Mouse (Mus musculus): ENCODE measurements at regions not wholly inside any gene's neighbourhood (a gene's known extent, or its start where the extent isn't known, plus 50 kb on each side); places are given as distances from the start of the nearest gene placed in this dataset.

- DNase-seq (ENCODE audit: low read depth, low spot score), result no peak
Measured at GRCm38 (mm10) chr13:37503449-37503848, 158.4 kb downstream of the Ly86 start.

DNA sequence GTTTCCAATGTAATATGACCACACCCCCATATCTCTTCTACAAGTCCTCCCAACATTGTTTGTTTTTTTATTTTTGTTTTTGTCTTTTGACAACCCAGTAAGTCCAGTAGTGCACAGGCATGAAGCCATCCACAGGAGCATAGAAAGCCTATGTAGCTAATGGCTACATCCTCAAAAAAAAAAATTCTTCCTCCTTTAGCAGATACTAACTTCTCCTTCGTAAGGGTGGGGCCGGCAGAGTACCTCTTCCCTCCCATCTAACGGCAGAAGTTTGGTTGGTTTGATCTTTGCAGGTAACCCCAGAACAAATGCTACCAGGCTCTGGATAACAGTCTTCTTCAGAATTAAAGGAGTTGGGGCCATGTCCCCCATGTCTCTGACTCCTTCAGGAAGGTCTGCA lies 158.9 kb downstream of the Ly86 start:
- DNase-seq (ENCODE audit: low read depth, low spot score), result no peak

DNA sequence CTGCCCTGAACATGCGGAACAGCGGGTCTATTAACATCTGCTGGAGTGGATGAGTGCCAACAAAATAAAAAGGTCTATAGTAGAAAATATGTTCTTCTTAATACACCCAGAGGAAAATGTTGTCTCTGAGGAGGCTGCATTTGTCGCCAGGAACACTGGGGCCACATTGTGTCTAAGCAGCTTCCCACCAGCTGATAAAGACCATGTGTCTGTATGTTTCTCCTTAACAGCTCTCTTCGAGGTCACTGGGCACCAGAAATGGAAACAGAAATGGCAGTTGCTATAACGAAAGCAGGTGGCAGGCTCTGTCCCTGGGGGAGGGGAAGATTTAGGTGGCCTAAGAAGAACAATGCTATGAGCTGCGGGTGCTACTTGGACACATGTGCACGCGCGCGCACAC lies 159.4 kb downstream of the Ly86 start:
- no peak for DNase-seq (ENCODE audit: low read depth, low spot score)

DNA sequence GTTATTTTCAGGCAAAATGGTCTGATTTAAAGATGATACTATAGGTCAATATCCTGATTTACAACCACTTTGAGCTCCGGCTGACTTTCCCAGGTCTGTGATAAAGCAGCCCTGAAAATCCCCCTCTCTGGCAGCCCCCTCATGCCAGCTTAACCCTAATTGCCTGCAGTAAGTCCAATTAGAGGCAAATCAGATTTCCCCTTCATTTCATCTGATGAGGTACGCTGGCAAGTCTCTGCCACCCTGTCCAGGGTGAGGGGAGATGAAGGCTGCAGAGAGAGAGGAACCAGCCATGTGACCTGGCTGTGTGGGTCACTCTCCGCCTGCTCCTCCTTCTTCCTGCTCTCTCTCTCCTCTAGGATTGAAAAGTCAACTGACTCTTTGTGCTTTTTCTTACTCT lies 160.6 kb downstream of the Ly86 start:
- DNase-seq (ENCODE audit: low read depth, low spot score), result no peak

- DNase-seq (ENCODE audit: low read depth, low spot score), result no peak
Measured at GRCm38 (mm10) chr13:37506046-37506445, 161.0 kb downstream of the Ly86 start.

DNA sequence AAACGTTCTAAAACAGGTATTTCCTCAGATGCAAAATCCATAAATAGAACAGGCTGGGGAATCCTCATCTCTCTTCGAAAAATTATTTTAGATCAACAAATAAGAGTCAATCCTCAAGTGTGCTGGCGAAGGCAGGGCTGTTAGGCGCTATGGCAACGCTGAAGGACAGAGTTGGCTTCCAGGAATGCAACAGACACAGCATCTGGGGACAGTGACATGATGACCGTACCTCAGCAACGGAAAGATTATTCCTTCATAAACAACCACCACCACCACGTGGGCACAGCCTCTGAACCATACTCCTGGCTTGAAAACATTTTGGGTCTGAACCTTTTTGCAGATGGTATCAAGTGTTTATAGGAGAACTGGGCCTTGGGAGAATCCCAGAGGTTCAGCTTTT lies 161.7 kb downstream of the Ly86 start:
- no peak for DNase-seq (ENCODE audit: low read depth, low spot score)

DNA sequence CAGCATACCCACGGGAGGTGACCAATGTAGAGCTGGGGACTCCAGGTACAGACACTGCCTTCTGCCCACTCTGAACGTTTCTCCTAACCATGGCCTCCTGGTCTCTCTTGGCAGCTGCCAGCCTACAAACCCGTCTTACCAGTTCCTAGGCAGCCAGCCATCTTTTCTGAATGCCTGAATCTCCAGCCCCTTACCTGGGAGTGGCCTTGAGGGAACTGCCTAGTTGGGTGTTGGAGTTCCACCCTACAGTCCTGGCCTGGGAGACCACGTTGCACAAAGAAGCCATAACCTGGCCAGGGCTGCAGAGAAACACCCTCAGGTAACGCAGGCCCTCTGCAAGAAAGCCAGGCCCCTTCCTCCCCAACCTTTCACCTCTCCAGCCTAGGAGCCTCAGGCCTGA lies 162.1 kb downstream of the Ly86 start:
- DNase-seq (ENCODE audit: low read depth, low spot score), result no peak

- DNase-seq (ENCODE audit: low read depth, low spot score), result no peak
Measured at GRCm38 (mm10) chr13:37508385-37509351, 163.7 kb downstream of the Ly86 start.

GRCm38 (mm10) chr13:37509352-37509851 lies 164.4 kb downstream of the Ly86 start:
- DNase-seq (ENCODE audit: low read depth, low spot score), result peak; percentile 65

- no peak for DNase-seq (ENCODE audit: low read depth, low spot score)
Measured at GRCm38 (mm10) chr13:37510511-37510910, 165.5 kb downstream of the Ly86 start.

GRCm38 (mm10) chr13:37511006-37511405 lies 166.0 kb downstream of the Ly86 start:
- DNase-seq (ENCODE audit: low read depth, low spot score), result no peak

GRCm38 (mm10) chr13:37511406-37511805 lies 166.4 kb downstream of the Ly86 start:
- DNase-seq (ENCODE audit: low read depth, low spot score), result no peak

DNA sequence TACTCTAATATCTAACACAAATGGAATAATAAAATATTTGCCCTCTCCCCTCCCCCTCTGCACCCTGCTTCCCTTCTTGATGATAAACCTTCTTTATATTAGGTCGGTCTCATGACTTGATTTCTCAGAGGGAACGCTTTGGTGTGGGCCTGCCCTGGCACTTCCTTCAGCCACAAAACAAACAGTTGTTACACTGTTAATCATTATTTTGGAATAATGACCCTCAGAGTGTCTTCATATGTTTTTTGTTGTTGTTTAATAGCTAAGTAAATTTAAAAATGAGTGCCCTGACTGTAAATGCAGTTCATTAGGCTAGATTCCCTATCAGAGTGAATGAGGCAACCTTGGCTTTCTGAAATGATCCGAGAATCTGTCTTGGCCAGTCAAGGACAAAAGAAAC lies 167.8 kb downstream of the Ly86 start:
- no peak for DNase-seq (ENCODE audit: low read depth, low spot score)

- no peak for DNase-seq (ENCODE audit: low read depth, low spot score)
Measured at GRCm38 (mm10) chr13:37513206-37513904, 168.3 kb downstream of the Ly86 start.

DNA sequence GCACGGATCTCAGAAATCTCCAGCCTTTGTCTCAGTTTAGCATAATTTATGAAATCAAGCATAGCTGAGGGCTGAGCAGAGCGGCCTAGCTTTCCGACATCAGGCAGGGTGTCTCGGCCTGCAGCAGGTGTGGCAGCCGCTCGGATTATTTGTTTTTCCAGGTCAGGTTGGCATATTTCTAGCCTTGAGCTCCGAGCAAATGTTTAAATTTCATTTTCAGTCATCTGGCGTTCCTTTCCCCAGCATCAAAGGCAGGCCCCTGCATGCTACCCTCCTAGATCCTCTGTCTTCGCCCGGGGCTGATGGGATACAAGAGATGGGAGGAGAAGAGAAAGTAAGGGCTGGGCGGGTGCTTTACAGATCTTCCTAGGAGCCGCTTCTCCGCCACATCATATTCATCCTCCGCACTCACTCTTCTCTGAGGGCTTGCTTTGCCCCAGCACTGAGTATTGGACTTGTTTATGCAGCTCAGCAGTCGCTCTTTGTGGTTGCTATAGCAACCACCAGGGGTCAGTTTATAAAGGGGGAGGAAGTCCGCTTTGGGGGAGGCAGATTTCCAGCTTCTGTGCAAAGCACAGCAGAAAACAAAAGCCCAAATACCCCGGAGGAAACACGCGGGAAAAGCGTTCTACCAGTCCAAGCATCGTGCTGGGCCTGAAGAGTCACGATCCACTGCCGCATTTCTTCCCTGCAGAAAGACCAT lies 169.0 kb downstream of the Ly86 start:
- peak; percentile 85 for DNase-seq (ENCODE audit: low read depth, low spot score)

DNA sequence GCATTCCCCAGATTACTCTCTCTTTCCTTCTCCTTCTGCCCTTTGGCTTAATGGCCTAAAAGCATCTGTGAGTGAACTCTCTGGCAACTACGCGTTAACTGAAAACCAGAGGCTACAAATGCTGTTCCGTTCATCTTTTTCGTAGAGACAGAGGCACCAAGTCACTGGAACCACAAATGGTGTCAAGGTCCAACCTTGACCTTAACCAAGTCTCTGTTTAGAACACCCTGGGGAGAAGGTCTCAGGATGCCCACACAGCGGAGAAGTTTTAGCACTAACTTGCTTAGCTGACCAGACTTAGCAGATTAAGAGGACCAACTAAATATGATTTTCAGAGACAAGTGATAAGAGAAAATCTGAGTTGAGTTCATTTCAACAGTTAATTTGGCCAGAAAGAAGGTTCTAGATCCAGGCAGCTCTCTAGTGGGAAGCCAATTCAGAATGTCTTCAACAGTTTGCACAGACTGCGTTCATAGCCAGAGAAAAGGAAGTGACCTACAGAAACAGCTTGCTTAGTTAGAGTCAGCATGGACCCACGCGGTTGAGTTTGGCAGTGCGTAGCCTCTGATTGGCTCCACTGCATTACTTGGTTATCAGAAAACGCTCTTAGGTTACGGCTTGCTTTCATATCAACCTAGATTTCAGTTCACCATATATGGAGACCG lies 169.8 kb downstream of the Ly86 start:
- DNase-seq (ENCODE audit: low read depth, low spot score), result no peak

GRCm38 (mm10) chr13:37517055-37517807 lies 172.2 kb downstream of the Ly86 start:
- no peak for DNase-seq (ENCODE audit: low read depth, low spot score)

DNA sequence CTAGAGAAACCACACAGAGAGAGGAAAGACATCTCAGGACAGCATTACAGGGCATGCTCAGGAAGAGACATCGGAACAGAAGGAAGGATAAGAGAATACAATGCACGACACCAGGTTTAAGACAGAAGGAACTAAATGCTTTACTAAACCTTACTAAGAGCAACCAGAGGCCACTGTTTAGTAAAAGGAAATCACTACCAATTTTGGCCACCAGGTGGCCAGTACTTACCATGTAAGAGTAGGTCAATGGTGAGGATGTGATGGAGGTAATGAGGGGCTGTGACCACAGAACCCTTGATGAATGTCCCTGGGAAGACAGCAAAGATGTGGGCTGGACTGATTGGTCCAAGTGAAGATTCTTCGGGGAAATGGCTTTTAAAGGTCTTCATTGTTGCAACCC lies 174.9 kb downstream of the Ly86 start:
- no peak for DNase-seq (ENCODE audit: low read depth, low spot score)

- no peak for DNase-seq (ENCODE audit: low read depth, low spot score)
Measured at GRCm38 (mm10) chr13:37525097-37525726, 180.2 kb downstream of the Ly86 start.

DNA sequence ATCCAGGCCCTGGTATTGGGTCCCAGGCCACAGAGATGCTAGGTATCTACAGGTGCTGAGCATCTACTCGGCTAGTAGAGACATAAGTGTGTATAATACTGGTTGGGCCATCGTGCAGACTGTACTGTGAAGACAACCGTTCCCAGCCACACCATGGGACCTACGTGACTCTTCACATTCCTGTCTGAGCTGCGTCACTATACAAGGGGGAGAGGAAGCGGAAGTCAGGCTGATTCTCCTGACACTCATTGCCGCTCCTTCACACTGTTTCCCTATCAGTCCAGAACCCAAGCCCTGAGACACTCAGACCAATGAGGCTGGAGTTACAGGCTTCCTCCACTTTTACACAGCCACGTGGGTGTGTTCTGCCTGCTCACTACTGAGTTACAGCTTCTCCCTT lies 181.1 kb downstream of the Ly86 start:
- DNase-seq (ENCODE audit: low read depth, low spot score), result no peak
